Mouse (Mus musculus): ENCODE measurements around the gene Aak1. TPM values are rescaled to one million over a fixed set of nuclear protein-coding genes. Genes with fewer than 3 reads are reported as not detected.
"Not testable (repeated sequence)": the region's sequence is repeated elsewhere in the genome, so short reads cannot be mapped to it uniquely, and the experiment has no call there.

The Aak1 gene
- total RNA-seq, 2 experiments from 2014 or later, result 71.1 to 75.1 TPM

DNA sequence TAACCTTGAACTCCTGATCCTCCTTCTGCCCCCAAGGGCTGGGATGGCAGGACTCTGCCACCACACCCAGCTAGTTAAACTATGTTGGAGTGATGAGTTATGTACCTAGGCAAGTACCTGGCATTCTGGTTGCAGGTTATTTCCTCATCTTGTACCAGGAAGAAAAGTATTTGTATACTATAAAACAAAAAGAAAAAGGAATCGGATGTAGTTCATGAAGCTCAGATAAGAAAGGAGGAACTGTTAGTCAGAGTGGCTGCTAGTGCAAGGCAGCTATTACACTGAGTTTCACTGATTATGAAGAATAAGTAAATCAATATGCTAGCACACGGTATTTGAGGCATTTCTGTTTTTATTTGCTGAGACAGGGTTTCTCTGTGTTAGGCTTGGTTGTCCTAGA is 195.6 kb downstream of the Aak1 start:
- DNase-seq, result no peak
- intact Hi-C loops (cut with DNase I), result no loop called here

DNA sequence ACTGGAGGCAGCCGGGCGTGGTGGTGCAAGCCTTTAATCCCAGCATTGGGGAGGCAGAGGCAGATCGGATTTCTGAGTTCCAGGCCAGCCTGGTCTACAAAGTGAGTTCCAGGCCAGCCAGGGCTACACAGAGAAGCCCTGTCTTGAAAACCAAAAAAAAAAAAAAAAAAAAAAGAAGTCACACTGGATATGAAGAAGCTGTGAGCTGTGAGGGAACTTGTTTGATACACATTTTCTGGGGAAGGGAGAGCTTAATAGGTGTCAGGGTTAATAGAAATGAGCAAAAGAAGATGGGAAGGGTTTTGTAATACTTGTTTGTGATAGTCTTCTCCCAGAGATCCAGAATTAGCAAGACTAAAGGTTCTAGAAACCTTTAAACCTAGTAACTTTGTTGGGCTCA is 196.2 kb downstream of the Aak1 start:
- intact Hi-C loops (cut with DNase I), result no loop called here
- DNase-seq, result no peak

DNA sequence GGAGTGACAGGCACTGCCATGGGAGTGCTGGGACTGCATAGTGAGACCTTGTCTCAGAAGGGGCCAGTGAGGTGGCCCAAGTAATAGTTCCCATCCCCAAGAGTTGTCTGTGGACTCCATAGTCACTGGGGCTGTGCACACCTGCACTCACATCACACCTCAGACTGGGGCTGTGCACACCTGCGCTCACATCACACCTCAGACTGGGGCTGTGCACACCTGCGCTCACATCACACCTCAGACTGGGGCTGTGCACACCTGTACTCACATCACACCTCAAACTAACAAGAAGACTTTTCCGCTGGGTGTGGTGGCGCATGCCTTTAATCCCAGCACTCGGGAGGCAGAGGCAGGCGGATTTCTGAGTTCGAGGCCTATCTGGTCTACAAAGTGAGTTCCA is 199.4 kb downstream of the Aak1 start:
- intact Hi-C loops (cut with DNase I); DNase-seq: not testable (repeated sequence)

DNA sequence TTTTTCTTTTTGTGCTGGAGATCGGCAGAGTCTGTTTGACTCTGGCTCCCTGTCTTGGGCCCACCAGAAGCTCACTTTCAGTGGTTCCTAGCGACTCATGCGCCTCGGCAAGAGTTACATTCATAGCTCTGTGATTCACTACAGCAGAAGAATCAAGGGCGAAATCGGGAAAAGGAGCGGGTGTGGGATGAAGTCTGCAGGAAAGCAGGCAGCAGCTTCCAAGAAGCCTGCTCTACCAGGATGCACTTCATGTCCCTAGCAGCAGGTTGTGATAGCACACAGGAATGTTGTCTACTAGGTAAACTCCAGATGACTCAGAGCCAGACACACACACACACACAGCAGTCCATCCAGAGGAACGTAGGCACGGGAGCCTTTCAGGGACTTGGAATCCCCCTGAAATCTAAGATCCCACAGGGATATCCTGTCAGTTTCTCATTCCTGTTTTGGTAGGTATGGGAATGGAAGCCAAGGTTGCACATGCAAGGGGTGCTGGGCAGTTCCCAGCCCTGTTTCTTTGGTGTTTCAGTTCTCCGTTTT is 202.6 kb downstream of the Aak1 start:
- DNase-seq, result no peak
- intact Hi-C loops (cut with DNase I), result no loop called here

Other genes with a start within 250 kb of the Aak1 start
- gene Asprv1, start 221.4 kb upstream of the Aak1 start, total RNA-seq (2021), result not detected
- 1 to 10 TPM; 8.8 to 9.5 TPM for gene Mxd1, start 180.4 kb upstream of the Aak1 start, total RNA-seq (2021)
- 10 to 100 TPM; 43.2 to 47.2 TPM for gene Snrnp27, start 165.0 kb upstream of the Aak1 start, total RNA-seq (2021)
- gene Gmcl1, start 116.1 kb upstream of the Aak1 start, total RNA-seq (2021), result 1 to 10 TPM; 4.4 to 4.6 TPM
- gene Anxa4, start 55.9 kb upstream of the Aak1 start, total RNA-seq (2021), result 10 to 100 TPM; 36.1 to 42.0 TPM
- 10 to 100 TPM; 71.5 to 72.8 TPM for gene Nfu1, start 159.7 kb downstream of the Aak1 start, total RNA-seq (2021)
- 10 to 100 TPM; 13.0 to 15.6 TPM for gene Gfpt1, start 193.3 kb downstream of the Aak1 start, total RNA-seq (2021)